Mouse (Mus musculus) NIH3T3 (cell line): ENCODE results near the gene Olfr205.
"Not testable (repeated sequence)": the region's sequence is repeated elsewhere in the genome, so short reads cannot be mapped to it uniquely, and the experiment has no call there.

Experiments
- DNase-seq: peaks from one replicate; pipeline ENCODE4 v3.0.0-alpha.2; 2012; ENCODE audit warnings: low read depth

Gene Olfr205

GRCm38 (mm10) chr16:59331038-59331437 is at the start of gene Olfr205:
Gene Olfr205 (minus strand): TSS chr16:59331138.
- no peak for DNase-seq

GRCm38 (mm10) chr16:59363893-59364292 is 33.0 kb upstream of the Olfr205 start, which contains the start of gene Olfr209:
Gene Olfr209 (minus strand): TSS chr16:59363993.
- DNase-seq = no peak

- DNase-seq = no peak
Measured at GRCm38 (mm10) chr16:59349146-59349545, 18.2 kb upstream of the Olfr205 start, which contains the start of gene Olfr206. Gene Olfr206 (minus strand): TSS chr16:59349246.

- not testable (repeated sequence) for DNase-seq
Measured at GRCm38 (mm10) chr16:59323262-59323661, 7.7 kb downstream of the Olfr205 start.

GRCm38 (mm10) chr16:59318148-59318547 is 12.8 kb downstream of the Olfr205 start, which contains the start of gene Olfr204:
Gene Olfr204 (minus strand): TSS chr16:59318248.
- no peak for DNase-seq

GRCm38 (mm10) chr16:59298581-59298980 is 32.4 kb downstream of the Olfr205 start, which contains the start of gene Olfr203:
Gene Olfr203 (plus strand): TSS chr16:59298881.
- no peak for DNase-seq

GRCm38 (mm10) chr16:59287576-59287975 is 43.4 kb downstream of the Olfr205 start:
- not testable (repeated sequence) for DNase-seq

- no peak for DNase-seq
Measured at GRCm38 (mm10) chr16:59286693-59287092, 44.2 kb downstream of the Olfr205 start, which contains the start of gene Olfr202. Gene Olfr202 (minus strand): TSS chr16:59286793.

- DNase-seq = no peak
Measured at GRCm38 (mm10) chr16:59283476-59283875, 47.5 kb downstream of the Olfr205 start.

GRCm38 (mm10) chr16:59280542-59280941 is 50.4 kb downstream of the Olfr205 start:
- no peak for DNase-seq
